Mouse (Mus musculus): ENCODE measurements around the gene Kctd14.

Gene Kctd14

DNA sequence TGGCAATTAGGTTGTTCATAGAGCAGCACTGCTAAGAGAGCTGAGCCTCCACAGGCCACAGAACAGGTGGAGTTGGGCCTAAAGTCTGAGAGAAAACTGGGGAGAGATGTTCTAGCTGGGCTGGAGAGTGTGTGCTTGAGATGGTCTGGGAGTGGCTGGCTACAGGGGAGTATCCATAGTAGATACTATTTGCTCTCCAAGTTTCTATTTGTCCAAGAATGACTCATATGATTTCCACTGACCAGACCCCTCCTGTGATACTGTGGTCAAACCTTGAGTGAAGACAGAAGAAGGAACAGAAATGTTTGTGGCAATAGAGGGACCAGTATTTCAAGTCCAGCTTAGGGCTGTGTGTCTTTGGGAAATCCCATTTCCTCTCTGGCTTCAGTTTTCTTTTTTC lies 12.1 kb upstream of the Kctd14 start:
- DNase-seq (ENCODE audit: low read depth, low spot score), result no peak

DNA sequence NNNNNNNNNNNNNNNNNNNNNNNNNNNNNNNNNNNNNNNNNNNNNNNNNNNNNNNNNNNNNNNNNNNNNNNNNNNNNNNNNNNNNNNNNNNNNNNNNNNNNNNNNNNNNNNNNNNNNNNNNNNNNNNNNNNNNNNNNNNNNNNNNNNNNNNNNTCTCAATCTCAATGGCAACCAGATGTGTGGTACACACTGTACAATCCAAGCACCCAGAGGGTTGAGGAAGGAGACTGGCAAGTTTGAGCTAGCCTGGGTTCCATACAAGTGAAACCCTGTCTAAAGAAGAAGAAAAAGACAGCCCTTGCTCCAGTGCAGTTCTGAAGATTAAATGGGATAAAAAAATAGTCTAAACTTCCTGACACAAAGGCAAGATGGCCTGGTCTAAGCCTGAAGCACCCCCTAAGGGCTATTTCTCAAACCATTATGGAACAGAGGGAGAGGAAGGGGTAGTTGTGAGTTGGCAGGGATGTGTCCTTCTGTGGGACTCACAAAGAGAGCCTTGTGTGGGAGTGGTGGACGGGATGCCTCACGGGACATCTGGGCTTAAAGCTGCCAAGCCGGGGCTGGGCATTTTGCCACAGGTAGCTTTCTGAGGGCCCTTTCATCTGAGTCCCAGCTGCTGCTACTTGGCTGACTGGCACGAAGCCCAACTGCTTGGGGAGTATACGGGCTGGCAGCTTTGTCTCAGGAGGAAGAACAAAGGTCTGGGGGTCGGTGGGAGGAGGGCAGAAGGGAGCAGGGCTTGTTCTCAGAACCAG lies 4.8 kb upstream of the Kctd14 start:
- peak; percentile 85 for DNase-seq (ENCODE audit: low read depth, low spot score)

DNA sequence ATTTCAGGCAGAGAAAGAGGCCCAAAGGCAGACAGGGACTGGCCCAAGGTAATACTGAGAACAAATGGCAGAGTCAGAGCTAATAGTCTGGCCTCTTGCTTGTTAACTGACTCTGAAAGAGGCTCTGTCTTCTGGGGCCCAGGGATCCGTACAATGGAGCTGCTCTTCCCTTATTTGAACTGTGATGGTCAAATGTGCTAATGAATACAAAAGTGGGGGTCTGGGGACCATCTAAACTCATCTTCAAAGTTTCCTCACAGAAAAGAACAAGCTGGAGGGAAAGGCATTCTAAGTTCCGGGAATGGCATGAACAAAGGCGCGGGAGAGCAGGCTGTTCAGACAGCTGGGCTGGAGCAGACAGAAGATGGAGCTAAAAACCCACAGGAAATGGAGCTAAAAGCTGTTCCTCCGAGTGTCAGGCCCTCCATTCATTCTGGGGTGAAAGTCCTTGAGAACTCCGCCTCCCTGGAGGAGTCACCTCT lies 4.0 kb upstream of the Kctd14 start:
- DNase-seq (ENCODE audit: low read depth, low spot score), result no peak

DNA sequence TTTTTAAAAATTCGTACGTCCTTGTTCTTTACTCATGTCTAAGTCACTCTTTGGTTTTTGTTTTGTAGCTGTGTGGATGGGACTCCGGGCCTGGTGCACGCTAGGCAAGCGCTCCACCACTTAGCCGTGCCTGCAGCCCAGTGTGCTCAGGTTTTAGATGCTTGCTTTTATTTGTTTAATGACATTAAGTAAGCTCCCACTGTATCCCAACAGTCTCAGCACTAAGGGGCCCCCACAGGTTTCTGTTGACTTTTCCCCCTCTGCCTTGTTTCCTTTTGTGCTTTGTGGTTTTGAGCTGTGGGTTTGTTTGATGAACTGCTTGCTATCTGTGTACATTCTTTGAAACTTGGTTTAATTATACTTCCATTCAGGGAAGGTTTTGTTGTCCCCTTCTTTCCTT lies 1.1 kb downstream of the Kctd14 start:
- DNase-seq (ENCODE audit: low read depth, low spot score), result no peak

DNA sequence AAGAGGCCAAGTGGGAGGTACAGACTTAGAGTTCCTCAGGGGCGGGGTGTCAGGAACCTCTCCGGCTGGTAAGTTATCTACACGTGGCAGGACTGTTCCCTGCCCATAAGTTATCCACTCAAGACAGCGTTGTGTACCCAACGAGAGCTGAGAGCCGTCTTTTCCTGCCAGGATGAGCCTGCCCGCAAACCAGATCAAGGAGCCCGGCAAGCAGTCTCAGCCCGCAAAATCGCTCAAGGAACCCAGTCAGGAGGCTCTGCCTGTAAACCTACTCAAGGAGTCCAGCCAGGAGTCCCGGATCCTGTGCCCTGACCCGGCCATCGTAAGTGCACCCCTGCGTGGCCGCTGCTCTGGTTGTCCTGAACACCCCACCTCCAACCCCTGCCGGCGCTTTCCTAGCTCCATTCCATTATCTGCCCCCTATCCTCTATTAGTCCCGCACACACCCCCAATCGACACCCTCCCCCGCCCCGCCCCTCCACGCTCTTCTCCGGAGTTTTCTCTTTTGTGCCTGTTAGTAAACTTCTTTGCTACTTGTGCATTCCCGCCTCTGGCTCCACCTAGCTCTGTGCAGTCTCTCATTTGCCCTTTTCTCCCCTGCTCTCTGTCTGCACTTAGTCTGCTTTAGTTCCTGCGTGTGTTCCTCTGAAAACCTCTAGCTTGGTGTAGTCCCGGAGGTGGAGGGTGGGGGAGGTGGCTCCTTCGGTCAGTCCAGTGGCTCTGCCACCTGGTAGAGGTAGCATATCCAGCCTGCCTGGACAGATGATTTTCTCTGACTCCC lies 2.2 kb downstream of the Kctd14 start:
- no peak for DNase-seq (ENCODE audit: low read depth, low spot score)

DNA sequence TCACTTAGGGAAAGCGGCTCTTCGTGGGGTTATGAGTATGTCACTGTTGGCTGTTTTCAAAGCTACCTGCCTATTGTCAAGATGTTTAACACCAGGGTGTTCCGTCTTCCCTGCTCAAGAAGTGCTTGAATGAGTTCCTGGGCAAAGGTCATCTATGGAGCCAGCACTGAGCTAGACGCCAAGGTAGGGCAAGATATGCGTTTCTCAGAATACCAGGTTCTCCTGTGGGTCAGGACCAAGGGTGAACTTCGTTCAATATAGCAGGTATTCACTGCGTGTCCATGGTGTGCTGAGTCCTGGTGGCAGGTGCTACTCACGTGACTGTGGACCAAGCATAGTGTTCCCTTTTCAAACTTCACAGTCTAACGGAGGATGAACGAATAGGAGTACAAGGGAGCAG lies 3.7 kb downstream of the Kctd14 start:
- no peak for DNase-seq (ENCODE audit: low read depth, low spot score)

DNA sequence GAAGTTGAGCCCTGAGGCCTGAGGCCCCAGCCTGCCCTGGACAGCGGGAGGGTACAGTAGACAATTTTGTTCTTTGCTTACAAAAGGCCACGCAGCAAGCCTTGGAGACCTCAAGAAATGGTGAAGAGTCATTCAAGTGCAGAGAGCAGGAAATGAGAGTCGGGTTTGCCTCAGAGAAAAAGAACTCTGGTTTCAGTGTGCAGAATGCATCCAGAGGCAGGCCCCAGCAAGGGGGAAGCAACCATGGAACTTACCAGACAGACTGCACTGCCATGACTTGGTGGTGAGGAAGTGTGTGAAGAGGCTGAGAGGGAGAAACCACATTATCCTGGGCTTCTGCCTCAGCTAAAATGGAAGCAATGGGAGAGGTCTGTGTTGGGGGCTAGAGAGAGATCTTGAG lies 4.5 kb downstream of the Kctd14 start:
- no peak for DNase-seq (ENCODE audit: low read depth, low spot score)

DNA sequence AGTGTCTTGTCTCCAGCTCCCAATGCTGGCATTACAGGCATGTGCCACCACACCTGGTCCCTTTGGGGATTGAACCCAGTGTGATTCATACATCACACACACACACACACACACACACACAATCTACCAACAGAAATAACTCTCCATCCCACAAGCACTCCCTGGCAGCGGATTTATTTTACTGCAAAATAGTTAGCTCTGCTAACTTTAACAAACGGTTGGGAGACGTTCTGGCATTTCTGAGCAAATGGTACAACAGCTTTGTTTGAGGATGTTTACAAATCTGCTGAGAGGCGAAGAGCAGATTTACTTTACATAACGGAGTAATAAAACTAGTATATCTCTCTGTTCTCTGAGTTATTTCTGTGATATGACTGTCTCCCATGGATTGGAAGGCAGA lies 21.9 kb downstream of the Kctd14 start:
- peak; percentile 64 for DNase-seq (ENCODE audit: low read depth, low spot score)

DNA sequence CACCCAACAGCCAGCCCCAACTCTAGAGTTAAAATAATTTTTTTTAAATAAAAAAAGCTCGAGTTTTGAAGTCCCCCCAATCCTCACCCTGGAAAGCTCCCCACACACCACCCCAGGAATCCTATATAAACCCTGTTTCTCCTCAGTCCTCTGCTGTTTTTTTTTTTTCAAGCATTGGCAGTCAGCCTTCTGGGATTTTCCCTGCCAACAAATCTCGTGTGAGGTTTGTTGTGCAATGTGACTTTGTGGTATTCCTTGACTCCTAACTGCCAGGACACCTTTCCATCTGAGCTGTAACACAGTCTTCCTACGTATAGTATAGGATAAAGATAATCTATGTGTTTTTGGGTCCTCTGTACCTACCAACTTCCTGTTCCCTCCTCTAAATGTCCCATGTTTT lies 28.2 kb downstream of the Kctd14 start:
- no peak for DNase-seq (ENCODE audit: low read depth, low spot score)

DNA sequence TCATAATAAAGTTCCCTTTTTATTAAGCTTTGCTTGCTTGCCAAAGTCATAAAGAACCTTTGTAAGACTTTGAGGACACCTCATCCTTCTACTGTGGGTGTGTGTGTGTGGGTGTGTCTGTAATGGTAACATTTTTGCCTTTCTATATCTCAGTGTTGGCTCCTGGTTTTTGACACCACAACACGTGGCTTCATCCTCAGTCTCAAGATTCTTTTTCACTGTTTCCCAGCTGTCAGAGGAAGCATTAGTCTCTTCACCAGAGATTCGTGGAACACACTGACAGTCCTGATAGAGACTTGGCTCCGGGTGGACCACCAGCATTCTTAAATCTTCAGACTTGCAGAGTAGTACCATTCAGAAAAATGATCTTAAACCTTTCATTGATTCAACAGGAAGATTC lies 29.2 kb downstream of the Kctd14 start:
- DNase-seq (ENCODE audit: low read depth, low spot score), result no peak

DNA sequence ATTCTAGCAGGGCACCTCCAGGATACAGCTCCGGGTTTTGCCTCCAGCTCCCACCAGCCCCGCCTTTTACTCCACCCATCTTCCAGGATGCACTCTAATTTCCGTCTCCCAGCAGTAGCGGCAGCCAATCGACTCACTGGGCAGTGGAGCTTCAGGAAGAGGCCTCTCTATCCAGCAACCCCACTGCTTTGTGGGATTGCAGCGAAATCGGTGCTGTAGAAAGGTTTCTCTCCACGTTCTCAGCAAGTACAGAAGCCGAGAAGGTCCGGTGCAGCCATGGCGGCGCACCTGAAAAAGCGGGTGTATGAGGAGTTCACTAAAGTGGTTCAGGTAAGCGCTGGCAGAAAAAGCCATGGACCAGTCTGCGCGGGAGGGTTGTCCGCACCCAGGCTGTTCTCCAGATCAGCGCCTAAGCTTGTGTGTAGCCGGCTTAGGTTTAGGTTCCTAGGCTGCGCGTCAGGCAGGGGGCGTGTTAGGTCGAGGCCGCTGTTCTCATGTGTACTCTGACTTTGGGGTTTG lies 29.8 kb downstream of the Kctd14 start, which contains the start of gene Ints4:
TSS of gene Ints4 (plus strand) at position 136 of the 519 bp plus-strand sequence.
- peak; percentile 96 for DNase-seq (ENCODE audit: low read depth, low spot score)

DNA sequence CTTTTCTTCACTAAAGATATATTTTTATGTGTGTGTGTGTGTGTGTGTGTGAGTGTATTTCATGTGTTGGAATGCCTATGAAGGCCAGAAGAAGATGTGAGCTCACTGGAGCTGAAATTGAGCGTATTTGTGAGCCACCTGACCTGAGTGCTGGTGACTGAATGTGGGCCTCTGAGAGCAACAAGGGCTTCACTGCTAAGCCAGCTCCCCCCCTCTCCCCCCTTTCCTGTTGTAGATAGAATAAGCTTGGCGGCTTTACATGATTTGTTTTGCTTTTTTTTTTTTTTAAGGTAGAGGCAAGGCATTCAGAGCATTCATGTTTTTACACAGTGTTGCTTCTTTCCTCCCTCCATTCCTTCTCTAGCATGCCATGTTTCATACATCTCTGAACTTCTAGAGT lies 32.3 kb downstream of the Kctd14 start:
- DNase-seq (ENCODE audit: low read depth, low spot score), result no peak

DNA sequence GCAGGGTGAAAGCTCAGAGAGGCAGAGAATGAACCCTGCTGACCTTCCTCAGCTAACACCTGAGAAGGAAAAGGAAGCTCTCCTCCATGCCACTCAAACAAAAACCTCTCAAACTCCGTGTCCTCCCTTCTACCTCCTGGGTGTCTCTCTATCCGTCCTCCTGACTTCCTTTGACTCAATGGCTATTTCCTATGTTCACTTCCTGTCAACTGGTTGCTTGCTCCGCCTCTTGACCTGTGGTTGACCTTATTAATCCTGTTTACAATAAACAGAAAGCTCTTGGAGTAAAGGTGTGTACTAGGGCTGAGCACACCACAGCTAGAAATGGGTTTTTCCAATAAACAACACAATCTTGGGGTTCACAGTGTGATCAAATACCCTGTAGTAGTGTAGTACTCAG lies 40.0 kb downstream of the Kctd14 start:
- DNase-seq (ENCODE audit: low read depth, low spot score), result no peak

DNA sequence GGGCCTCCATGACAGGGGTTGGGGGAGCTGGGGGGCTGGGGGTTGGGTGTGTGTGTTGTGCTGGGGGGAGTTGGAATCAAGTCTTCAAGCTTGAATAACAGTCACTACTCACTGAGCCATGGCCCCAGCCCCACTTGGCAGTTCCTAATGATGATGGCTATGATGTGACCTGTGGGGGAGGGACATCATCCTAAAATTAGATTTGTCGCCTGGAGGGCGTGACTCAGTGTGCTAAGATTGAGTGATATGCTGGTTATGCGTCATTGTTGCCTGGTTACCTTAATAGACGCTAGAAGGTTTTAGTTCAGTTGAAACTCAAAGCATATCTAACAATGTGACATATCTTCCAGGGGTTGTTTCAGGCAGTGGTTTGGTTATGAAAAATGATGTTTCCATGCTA lies 41.3 kb downstream of the Kctd14 start:
- DNase-seq (ENCODE audit: low read depth, low spot score), result no peak

DNA sequence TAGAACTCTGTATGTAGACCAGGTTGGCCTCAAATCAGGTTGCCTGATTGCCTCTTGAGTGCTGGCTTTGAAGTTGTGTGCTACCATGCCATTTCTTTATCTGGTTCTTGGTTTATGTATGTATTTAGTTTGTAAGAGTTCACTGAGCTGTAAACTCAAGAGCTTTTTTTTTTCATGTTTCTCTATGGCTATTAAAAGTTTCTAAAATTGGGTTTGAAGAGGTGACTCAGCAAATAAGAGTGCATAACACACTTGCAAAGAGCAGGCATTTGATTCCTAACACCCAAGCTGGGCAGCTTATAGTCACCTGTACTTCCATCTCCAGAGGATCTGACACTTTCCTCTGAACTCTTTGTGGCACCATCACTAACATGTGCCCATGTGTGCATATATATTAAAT lies 43.9 kb downstream of the Kctd14 start:
- no peak for DNase-seq (ENCODE audit: low read depth, low spot score)

DNA sequence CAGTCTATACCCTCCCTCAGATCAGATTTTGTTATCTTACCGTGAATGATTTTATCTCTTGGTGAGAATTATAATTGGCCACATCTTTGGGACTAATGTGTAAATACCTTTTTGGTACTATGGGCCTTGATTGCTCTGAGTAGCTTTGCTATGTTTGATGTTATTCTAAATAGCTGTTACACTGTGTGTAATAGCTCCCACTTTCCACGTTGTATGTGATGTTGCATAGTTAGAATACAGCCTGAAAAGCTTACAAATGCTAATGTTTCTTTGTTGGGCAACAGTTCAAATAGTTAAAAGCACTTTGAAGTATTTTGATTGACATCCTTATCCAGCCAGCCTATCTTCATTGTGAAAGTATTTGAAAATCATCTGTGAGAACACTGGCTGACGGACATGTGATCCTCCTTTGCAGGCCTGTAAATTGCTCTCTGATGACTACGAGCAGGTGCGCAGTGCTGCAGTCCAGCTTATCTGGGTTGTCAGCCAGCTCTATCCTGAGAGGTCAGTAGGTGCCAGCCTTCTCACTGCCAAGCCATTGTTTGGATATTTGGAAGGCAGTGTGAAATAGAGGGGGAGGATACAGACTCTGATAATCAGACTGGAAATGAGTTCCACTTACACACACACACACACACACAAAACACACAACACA lies 49.6 kb downstream of the Kctd14 start:
- no peak for DNase-seq (ENCODE audit: low read depth, low spot score)

Measured in brain, embryonic 18.5 days (tissue).